Mouse (Mus musculus) cerebellum, postnatal 4 days (tissue): ENCODE measurements at regions not wholly inside any gene's neighbourhood (a gene's known extent, or its start where the extent isn't known, plus 50 kb on each side); places are given as distances from the start of the nearest gene placed in this dataset.
"Not testable (repeated sequence)": the region's sequence is repeated elsewhere in the genome, so short reads cannot be mapped to it uniquely, and the experiment has no call there.

Source experiments
- DNase-seq, 2 experiments: peaks; one replicate each; pipeline ENCODE4 v3.0.0; 2022; ENCODE audit warnings: low spot score in 2 of 2, mixed read lengths in 1 of 2

GRCm38 (mm10) chr6:66397411-66397810 lies 137.8 kb upstream of the Mad2l1 start:
- DNase-seq, result no peak

GRCm38 (mm10) chr6:66398674-66399073 lies 136.5 kb upstream of the Mad2l1 start:
- no peak for DNase-seq

GRCm38 (mm10) chr6:66399091-66399755 lies 136.0 kb upstream of the Mad2l1 start:
- no peak for DNase-seq

- DNase-seq, result no peak
These were observed 133.7 kb upstream of the Mad2l1 start for GRCm38 (mm10) chr6:66401468-66401867.

- no peak for DNase-seq
These were observed 133.2 kb upstream of the Mad2l1 start for GRCm38 (mm10) chr6:66401868-66402440.

GRCm38 (mm10) chr6:66414822-66415221 lies 120.4 kb upstream of the Mad2l1 start:
- no peak for DNase-seq

GRCm38 (mm10) chr6:66419452-66420041 lies 115.6 kb upstream of the Mad2l1 start:
- DNase-seq, result no peak

GRCm38 (mm10) chr6:66428370-66428769 lies 106.8 kb upstream of the Mad2l1 start:
- no peak for DNase-seq

GRCm38 (mm10) chr6:66450408-66450807 lies 84.8 kb upstream of the Mad2l1 start:
- DNase-seq, result not testable (repeated sequence)

GRCm38 (mm10) chr6:66458172-66458571 lies 77.0 kb upstream of the Mad2l1 start:
- DNase-seq, result no peak

GRCm38 (mm10) chr6:66464540-66464939 lies 70.7 kb upstream of the Mad2l1 start:
- no peak for DNase-seq

GRCm38 (mm10) chr6:66465137-66465853 lies 69.9 kb upstream of the Mad2l1 start:
- no peak for DNase-seq

- no peak for DNase-seq
These were observed 68.4 kb upstream of the Mad2l1 start for GRCm38 (mm10) chr6:66466757-66467156.

GRCm38 (mm10) chr6:66470627-66471249 lies 64.5 kb upstream of the Mad2l1 start:
- no peak for DNase-seq

- no peak for DNase-seq
These were observed 63.4 kb upstream of the Mad2l1 start for GRCm38 (mm10) chr6:66471786-66472185.

GRCm38 (mm10) chr6:66472697-66473096 lies 62.5 kb upstream of the Mad2l1 start:
- no peak for DNase-seq

- no peak for DNase-seq
These were observed 57.6 kb upstream of the Mad2l1 start for GRCm38 (mm10) chr6:66477575-66477974.

GRCm38 (mm10) chr6:66478326-66478964 lies 56.7 kb upstream of the Mad2l1 start:
- no peak for DNase-seq

- DNase-seq, result no peak
These were observed 55.6 kb upstream of the Mad2l1 start for GRCm38 (mm10) chr6:66479576-66479975.

- DNase-seq, result no peak
These were observed 55.0 kb upstream of the Mad2l1 start for GRCm38 (mm10) chr6:66480207-66480606.

- no peak for DNase-seq
These were observed 52.4 kb upstream of the Mad2l1 start for GRCm38 (mm10) chr6:66482797-66483196.
